Mouse (Mus musculus): ENCODE data around the gene Plekha5. TPM values are rescaled to one million over a fixed set of nuclear protein-coding genes. Genes with fewer than 3 reads are reported as not detected.

Plekha5 gene
- polyA plus RNA-seq, 1 experiment from 2014 or later, result 39.0 TPM

GRCm38 (mm10) chr6:140512427-140512826 lies 88.6 kb downstream of the Plekha5 start:
- H3K4me2 ChIP-seq (ENCODE audit: low read length), result no peak overlapping the region
- no peak for TF ChIP-seq CTCF (IDR thresholded peaks at IDR 0.05; ENCODE audit: low read depth)
- H3K9ac ChIP-seq (ENCODE audit: low read depth, low read length), result no peak overlapping the region
- H3K9me3 ChIP-seq (replicated peaks; ENCODE audit: low read length), result no peaks in the 10 kb centered on the region
- H3K27me3 ChIP-seq (ENCODE audit: insufficient read depth, low read length), result no peaks in the 10 kb centered on the region
- peaks cover 4% of the 10 kb centered on the region; the same call in 1 of the 2 replicates for H3K4me1 ChIP-seq (replicated peaks; ENCODE audit: insufficient read depth, low read length)
- no peak for ATAC-seq (replicated peaks; ENCODE audit: low FRiP score, low read depth)
- WGBS, result 75% methylated on average over 8 of the region's 8 CpGs
- DNase-seq (ENCODE audit: low spot score), result no peak
- H3K27ac ChIP-seq, result no peak overlapping the region
- H3K36me3 ChIP-seq (ENCODE audit: insufficient read depth, low read length), result no peaks in the 10 kb centered on the region
- H3K4me3 ChIP-seq (replicated peaks; ENCODE audit: low read depth, low read length), result no peak overlapping the region

GRCm38 (mm10) chr6:140514205-140515110 lies 90.6 kb downstream of the Plekha5 start:
- no peak overlapping the region for H3K4me2 ChIP-seq (ENCODE audit: low read length)
- TF ChIP-seq CTCF (IDR thresholded peaks at IDR 0.05; ENCODE audit: low read depth), result no peak

GRCm38 (mm10) chr6:140515550-140515949 lies 91.7 kb downstream of the Plekha5 start:
- Histone ChIP-seq H3K27ac (no peak overlapping the region), H3K4me2 (ENCODE audit: low read length) (no peak overlapping the region), H3K27me3 (ENCODE audit: insufficient read depth, low read length) (no peaks in the 10 kb centered on the region), H3K9me3 (replicated peaks; ENCODE audit: low read length) (no peaks in the 10 kb centered on the region), H3K9ac (ENCODE audit: low read depth, low read length) (no peak overlapping the region), H3K4me3 (replicated peaks; ENCODE audit: low read depth, low read length) (no peak overlapping the region), H3K4me1 (replicated peaks; ENCODE audit: insufficient read depth, low read length) (peaks cover 6% of the 10 kb centered on the region; the same call in 1 of the 2 replicates), H3K36me3 (ENCODE audit: insufficient read depth, low read length) (no peaks in the 10 kb centered on the region)
- no peak for TF ChIP-seq CTCF (IDR thresholded peaks at IDR 0.05; ENCODE audit: low read depth)
- no peak for DNase-seq (ENCODE audit: low spot score)
- no peak for ATAC-seq (replicated peaks; ENCODE audit: low FRiP score, low read depth)
- 79% methylated on average over 4 of the region's 4 CpGs for WGBS

More at GRCm38 (mm10) chr6:140514205-140515110, 90.6 kb downstream of the Plekha5 start:
- H3K36me3 ChIP-seq (ENCODE audit: insufficient read depth, low read length), result no peaks in the 10 kb centered on the region
- 16% methylated on average over 8 of the region's 8 CpGs for WGBS
- H3K27me3 ChIP-seq (ENCODE audit: insufficient read depth, low read length), result no peaks in the 10 kb centered on the region
- H3K9ac ChIP-seq (ENCODE audit: low read depth, low read length), result no peak overlapping the region
- H3K4me3 ChIP-seq (replicated peaks; ENCODE audit: low read depth, low read length), result no peak overlapping the region
- H3K27ac ChIP-seq, result no peak overlapping the region; the same call in 1 of the 2 replicates
- DNase-seq (ENCODE audit: low spot score) (peak; percentile 58), ATAC-seq (replicated peaks; ENCODE audit: low FRiP score, low read depth) (no peak)
- H3K4me1 ChIP-seq (replicated peaks; ENCODE audit: insufficient read depth, low read length), result peaks cover 2% of the 10 kb centered on the region; the same call in 1 of the 2 replicates
- H3K9me3 ChIP-seq (replicated peaks; ENCODE audit: low read length), result no peaks in the 10 kb centered on the region

GRCm38 (mm10) chr6:140516202-140516601 lies 92.3 kb downstream of the Plekha5 start:
- Histone ChIP-seq H3K36me3 (ENCODE audit: insufficient read depth, low read length) (no peaks in the 10 kb centered on the region), H3K4me1 (replicated peaks; ENCODE audit: insufficient read depth, low read length) (peaks cover 6% of the 10 kb centered on the region; the same call in 1 of the 2 replicates), H3K4me2 (ENCODE audit: low read length) (no peak overlapping the region), H3K27ac (no peak overlapping the region), H3K27me3 (ENCODE audit: insufficient read depth, low read length) (no peaks in the 10 kb centered on the region), H3K4me3 (replicated peaks; ENCODE audit: low read depth, low read length) (no peak overlapping the region), H3K9ac (ENCODE audit: low read depth, low read length) (no peak overlapping the region), H3K9me3 (replicated peaks; ENCODE audit: low read length) (no peaks in the 10 kb centered on the region)
- ATAC-seq (replicated peaks; ENCODE audit: low FRiP score, low read depth), result no peak
- no peak for TF ChIP-seq CTCF (IDR thresholded peaks at IDR 0.05; ENCODE audit: low read depth)
- DNase-seq (ENCODE audit: low spot score), result no peak
- WGBS, result 79% methylated on average over 3 of the region's 3 CpGs

- Histone ChIP-seq H3K4me2 (ENCODE audit: low read length) (no peak overlapping the region), H3K4me3 (replicated peaks; ENCODE audit: low read depth, low read length) (no peak overlapping the region), H3K9ac (ENCODE audit: low read depth, low read length) (no peak overlapping the region), H3K27ac (no peak overlapping the region), H3K9me3 (replicated peaks; ENCODE audit: low read length) (no peaks in the 10 kb centered on the region), H3K4me1 (replicated peaks; ENCODE audit: insufficient read depth, low read length) (peaks cover 6% of the 10 kb centered on the region; the same call in 1 of the 2 replicates), H3K27me3 (ENCODE audit: insufficient read depth, low read length) (no peaks in the 10 kb centered on the region), H3K36me3 (ENCODE audit: insufficient read depth, low read length) (no peaks in the 10 kb centered on the region)
- TF ChIP-seq CTCF (IDR thresholded peaks at IDR 0.05; ENCODE audit: low read depth), result peak; percentile 69
- DNase-seq (ENCODE audit: low spot score) (no peak), ATAC-seq (replicated peaks; ENCODE audit: low FRiP score, low read depth) (no peak)
- 89% methylated on average over 1 of the region's 1 CpGs for WGBS
Observed at GRCm38 (mm10) chr6:140517188-140517587, 93.3 kb downstream of the Plekha5 start.

- Histone ChIP-seq H3K4me1 (replicated peaks; ENCODE audit: insufficient read depth, low read length) (peaks cover 6% of the 10 kb centered on the region; the same call in 1 of the 2 replicates), H3K27ac (no peak overlapping the region), H3K4me3 (replicated peaks; ENCODE audit: low read depth, low read length) (no peak overlapping the region), H3K27me3 (ENCODE audit: insufficient read depth, low read length) (no peaks in the 10 kb centered on the region), H3K9me3 (replicated peaks; ENCODE audit: low read length) (no peaks in the 10 kb centered on the region), H3K4me2 (ENCODE audit: low read length) (no peak overlapping the region), H3K9ac (ENCODE audit: low read depth, low read length) (no peak overlapping the region), H3K36me3 (ENCODE audit: insufficient read depth, low read length) (no peaks in the 10 kb centered on the region)
- no peak for ATAC-seq (replicated peaks; ENCODE audit: low FRiP score, low read depth)
- DNase-seq (ENCODE audit: low spot score), result no peak
- TF ChIP-seq CTCF (IDR thresholded peaks at IDR 0.05; ENCODE audit: low read depth), result no peak
- WGBS, result 71% methylated on average over 13 of the region's 13 CpGs
Observed at GRCm38 (mm10) chr6:140519019-140519418, 95.2 kb downstream of the Plekha5 start.

Data from kidney, postnatal 0 days (tissue).